Mouse (Mus musculus): Measurements from ENCODE around the gene Pcf11. TPM values are rescaled to one million over a fixed set of nuclear protein-coding genes. Genes with fewer than 3 reads are reported as not detected.

Pcf11 gene
- polyA plus RNA-seq (2012; rRNA removed): 31.5 and 38.1 TPM in 2 replicates

DNA sequence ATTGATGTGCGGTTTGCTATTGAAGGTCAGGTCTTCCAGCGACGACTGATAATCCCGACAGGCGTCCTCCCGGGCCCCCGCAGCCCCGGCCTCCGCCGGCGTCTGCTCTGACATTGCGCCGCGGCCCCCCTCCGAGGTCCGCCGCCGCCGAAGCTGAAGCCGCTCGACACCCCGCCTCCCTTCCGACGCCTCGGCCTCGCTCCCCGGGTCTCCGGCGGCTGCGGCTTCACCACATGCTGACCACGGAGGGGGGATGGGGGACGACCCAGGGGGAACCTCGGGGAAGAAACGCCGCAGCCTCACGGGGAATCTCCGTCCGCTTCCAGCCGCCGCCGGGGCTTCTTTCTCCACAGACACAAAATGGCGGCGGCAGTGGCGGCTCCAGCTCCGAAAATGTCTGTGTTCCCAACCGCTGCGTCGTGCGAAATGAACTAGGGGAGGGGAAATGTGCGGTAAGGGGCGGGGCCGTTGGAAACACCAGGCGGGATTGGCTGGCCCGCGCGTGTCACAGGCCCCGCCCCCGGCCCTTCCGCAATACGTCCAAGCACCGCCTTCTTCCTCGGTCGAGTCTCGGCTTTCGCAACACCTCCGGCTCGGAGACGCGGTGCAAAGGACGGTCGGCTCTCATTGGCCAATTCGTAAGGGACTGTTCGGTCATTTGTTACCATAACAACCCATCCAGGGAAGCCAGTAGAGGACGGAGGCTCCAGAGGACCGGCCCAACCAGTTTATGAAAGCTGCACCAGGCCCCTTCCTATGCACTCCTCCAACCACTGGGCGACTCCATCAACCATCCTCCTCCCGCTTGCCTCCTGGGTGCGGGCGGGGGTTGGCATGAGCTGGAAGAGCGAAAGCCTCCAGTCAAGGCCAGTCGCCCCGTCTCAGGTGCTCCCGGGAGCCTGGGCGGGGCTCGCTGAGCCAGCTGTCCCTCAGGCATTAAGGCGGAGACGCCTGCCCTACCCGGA is at the start of gene Pcf11:
Gene Pcf11, minus strand, starts transcription at position 428 of the 965 bp plus-strand sequence.
- peak; percentile 97 to 98 for DNase-seq (ENCODE audit: extremely low spot score in 1 of 2, low spot score in 1 of 2)

DNA sequence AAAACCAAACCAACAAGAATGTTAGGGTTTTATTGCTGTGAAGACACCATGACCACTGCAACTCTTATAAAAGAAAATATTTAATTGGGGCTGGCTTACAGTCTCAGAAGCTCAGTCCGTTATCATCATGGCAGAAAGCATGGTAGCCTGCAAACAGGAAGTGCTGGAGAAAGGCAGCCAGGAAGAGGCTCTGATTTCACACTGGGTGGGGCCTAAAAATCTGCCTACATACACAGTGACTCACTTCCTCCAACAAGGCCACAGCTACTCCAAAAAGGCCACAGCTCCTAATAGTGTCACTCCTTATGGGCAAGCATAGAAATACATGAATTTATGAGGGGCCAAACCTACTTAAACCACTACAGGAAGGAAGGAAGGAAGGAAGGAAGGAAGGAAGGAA is 45.3 kb upstream of the Pcf11 start:
- DNase-seq (ENCODE audit: extremely low spot score in 1 of 2, low spot score in 1 of 2): no peak

DNA sequence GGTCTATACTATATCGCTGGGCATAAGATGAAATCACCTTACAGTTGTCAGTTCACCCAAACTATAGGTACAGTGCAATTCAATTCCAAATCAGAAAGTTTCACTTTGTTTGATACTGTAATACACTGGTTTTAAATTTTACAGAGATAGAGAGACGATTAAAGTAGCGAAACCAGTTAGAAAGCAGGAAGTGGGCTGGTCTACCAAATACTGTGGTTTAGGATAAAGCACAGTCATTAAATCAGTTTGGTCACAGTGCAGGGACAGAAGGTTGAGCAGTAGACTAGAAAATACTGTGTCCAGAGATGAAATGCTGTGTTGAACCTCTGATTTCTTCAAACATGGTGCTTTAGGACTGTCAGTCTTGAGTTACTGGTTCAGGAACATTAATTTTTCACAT is 41.9 kb upstream of the Pcf11 start:
- no peak for DNase-seq (ENCODE audit: extremely low spot score in 1 of 2, low spot score in 1 of 2)

DNA sequence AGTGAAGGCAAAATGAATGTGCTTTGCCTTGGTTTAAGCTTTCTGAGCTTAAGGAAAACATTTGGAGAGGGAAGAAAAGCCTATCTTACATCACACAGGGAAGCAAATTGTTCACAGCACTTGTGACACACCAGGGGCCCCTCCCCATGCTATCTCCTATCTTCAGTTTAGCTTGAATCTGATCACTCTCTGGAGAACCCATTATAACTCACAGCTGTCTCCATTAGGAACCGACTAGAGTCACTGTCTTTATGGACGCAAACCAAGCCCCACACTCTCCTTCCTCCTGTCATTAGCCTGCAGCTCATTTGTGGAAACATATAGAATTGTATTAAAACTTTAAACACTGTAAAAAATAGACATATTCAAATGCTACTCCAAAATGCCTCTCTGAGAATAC is 39.8 kb upstream of the Pcf11 start:
- DNase-seq (ENCODE audit: extremely low spot score in 1 of 2, low spot score in 1 of 2): no peak

- no peak for DNase-seq (ENCODE audit: extremely low spot score in 1 of 2, low spot score in 1 of 2)
Observed at GRCm38 (mm10) chr7:92706711-92707110, 37.0 kb upstream of the Pcf11 start.

- no peak for DNase-seq (ENCODE audit: extremely low spot score in 1 of 2, low spot score in 1 of 2)
Observed at GRCm38 (mm10) chr7:92705534-92705933, 35.8 kb upstream of the Pcf11 start.

GRCm38 (mm10) chr7:92703661-92704060 is 33.9 kb upstream of the Pcf11 start:
- DNase-seq (ENCODE audit: extremely low spot score in 1 of 2, low spot score in 1 of 2): no peak

DNA sequence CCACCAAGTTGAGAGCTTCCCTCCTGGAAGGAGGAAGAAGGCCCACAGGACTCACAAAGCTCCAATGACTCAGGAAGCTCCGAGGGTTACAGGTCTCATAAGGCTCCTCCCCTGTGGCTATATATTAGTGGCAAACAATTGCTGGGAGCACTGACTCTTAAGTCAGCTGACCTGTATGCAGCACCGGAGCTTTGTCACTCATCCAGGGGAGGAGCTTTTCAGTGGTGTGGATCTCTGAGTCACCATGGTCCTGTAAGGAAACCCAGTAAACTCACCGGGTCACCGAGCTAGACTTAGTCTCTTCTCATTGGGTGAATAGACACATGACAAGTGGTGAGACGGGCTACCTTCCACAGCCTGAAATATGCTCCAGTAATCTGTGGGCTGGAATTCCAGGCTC is 29.0 kb upstream of the Pcf11 start:
- no peak for DNase-seq (ENCODE audit: extremely low spot score in 1 of 2, low spot score in 1 of 2)

GRCm38 (mm10) chr7:92696395-92696794 is 26.7 kb upstream of the Pcf11 start:
- DNase-seq (ENCODE audit: extremely low spot score in 1 of 2, low spot score in 1 of 2): no peak

GRCm38 (mm10) chr7:92689101-92689500 is 19.4 kb upstream of the Pcf11 start:
- no peak for DNase-seq (ENCODE audit: extremely low spot score in 1 of 2, low spot score in 1 of 2)

DNA sequence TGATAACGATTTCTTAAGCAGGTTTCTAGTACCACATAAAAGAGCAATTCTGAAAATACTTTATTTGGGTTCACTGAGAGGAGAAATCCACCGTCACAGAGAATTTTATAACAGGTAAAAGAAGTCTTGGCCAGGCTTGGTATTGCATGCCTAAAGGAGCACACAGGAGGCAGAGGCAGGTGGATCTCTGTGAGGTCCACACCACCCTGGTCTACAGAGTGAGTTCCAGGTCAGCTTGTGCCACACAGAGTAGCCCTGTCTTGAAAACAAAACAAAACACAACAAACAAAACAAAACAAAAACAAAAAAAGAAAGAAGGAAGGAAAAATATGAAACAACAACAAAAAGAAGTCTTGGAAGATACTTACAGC is 18.6 kb upstream of the Pcf11 start:
- no peak for DNase-seq (ENCODE audit: extremely low spot score in 1 of 2, low spot score in 1 of 2)

DNA sequence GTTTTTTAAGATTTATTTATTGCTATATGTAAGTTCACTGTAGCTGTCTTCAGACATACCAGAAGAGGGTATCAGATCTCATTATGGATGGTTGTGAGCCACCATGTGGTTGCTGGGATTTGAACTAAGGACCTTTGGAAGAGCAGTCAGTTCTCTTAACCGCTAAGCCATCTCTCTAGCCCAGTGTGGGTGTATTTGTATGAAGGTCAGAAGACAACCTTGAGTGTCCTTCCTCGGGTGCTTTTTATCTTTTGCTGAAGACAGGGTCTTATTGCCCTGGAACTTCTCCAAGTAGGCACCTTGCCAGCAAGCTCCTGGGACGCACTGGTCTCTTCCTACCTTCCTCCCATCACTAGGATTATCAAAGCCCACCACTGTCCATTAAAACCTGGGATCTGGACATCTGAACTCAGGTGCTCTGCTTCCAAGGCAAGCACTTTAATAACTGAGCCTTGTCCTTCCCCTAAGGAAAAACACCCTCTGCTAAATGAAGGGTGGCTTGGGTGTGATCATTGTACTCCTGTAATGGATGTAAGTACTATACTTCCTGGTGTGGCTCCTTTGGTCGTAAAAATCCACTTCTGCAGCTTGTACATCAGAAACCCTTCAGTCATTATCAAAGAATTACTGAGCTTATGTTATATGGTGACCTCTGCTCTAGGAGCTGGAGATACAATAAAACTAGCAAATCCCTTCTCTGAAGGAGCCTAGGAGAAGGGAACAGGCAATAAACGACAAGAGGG is 18.0 kb upstream of the Pcf11 start:
- DNase-seq (ENCODE audit: extremely low spot score in 1 of 2, low spot score in 1 of 2): no peak

GRCm38 (mm10) chr7:92677346-92677745 is 7.6 kb upstream of the Pcf11 start:
- no peak for DNase-seq (ENCODE audit: extremely low spot score in 1 of 2, low spot score in 1 of 2)

DNA sequence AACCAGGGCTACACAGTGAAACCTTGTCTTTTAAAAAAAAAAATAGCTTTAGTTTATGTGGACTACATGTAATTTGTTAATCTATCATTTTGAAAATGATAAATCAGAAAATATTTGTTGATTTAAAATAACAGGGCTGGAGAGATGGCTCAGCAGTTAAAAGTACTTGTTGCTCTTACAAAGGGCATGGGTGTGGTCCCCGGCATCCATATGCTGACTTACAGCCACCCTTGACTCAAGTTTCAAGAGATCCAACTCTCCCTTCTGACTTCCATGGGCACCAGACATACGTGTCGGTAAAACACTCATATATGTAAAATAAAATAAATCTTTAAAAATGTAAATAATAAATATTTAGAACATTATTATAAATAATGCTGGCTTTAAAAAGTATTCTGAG is 5.4 kb upstream of the Pcf11 start:
- no peak for DNase-seq (ENCODE audit: extremely low spot score in 1 of 2, low spot score in 1 of 2)

GRCm38 (mm10) chr7:92668791-92669506 is 785 bp downstream of the Pcf11 start:
- DNase-seq (ENCODE audit: extremely low spot score in 1 of 2, low spot score in 1 of 2): peak; percentile 30 to 59

DNA sequence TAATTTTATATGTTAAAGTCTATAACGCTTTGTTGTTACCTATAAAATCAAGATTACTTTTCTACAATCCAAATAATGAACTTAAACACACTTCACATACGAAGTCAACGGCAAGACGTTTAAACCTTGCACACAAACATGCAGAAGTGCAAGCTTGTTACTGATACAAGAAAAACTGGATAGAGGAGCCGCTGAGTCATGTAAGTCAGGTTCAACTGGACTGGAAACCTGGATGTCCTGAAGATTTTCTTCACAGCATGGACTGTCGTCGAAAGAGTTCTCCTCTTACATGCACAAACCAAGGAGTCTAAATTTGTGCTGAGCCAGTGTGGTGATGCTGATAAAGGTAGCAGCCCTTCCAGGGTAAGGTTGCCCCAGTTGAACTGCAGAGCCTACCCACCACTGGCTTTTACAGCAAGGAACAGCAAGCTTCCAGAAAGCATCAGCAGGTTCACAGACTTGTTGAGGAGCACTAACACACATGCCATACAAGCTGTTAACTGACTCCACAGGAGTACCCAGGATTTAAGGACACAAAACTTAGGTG is 3.4 kb downstream of the Pcf11 start:
- DNase-seq (ENCODE audit: extremely low spot score in 1 of 2, low spot score in 1 of 2): no peak

DNA sequence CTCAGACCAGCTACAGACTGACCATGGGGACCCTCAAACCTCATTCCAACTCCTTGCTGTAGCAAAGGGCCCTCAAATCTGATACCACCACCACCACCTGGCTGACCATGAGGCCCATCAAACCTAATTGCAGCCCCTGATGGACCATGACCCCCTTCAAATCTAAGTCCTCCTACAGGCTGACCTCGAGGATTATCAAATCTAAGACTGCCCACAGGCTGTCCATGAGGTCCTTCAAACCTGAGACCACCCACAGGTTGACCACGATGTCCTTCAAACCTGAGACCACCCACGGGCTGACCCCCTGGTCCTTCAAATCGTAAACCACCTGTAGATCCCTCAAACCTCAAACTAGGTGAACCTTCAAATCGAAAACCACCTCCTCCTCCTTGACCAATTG is 11.7 kb downstream of the Pcf11 start:
- no peak for DNase-seq (ENCODE audit: extremely low spot score in 1 of 2, low spot score in 1 of 2)

DNA sequence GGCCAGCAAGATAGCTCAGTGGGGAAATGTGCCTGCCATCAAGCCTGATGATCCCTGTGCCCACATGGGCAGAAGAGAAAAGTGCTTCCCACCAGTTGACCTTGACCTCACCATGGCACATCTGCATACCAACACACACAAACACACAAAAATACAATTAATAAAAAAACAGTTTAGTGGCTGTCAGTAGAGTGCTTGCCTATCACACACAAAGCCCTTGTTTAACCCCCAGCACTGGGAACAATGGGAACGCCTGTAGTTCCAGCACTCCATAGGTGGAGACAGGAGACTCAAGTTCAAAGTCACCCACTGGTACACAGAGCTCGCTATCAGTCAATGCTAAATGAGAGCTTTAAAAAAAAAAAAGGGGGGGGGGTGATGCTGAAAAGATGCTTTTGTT is 13.3 kb downstream of the Pcf11 start:
- DNase-seq (ENCODE audit: extremely low spot score in 1 of 2, low spot score in 1 of 2): no peak

- DNase-seq (ENCODE audit: extremely low spot score in 1 of 2, low spot score in 1 of 2): no peak
Observed at GRCm38 (mm10) chr7:92653329-92653728, 16.4 kb downstream of the Pcf11 start.

- no peak for DNase-seq (ENCODE audit: extremely low spot score in 1 of 2, low spot score in 1 of 2)
Observed at GRCm38 (mm10) chr7:92647790-92648189, 21.9 kb downstream of the Pcf11 start.

DNA sequence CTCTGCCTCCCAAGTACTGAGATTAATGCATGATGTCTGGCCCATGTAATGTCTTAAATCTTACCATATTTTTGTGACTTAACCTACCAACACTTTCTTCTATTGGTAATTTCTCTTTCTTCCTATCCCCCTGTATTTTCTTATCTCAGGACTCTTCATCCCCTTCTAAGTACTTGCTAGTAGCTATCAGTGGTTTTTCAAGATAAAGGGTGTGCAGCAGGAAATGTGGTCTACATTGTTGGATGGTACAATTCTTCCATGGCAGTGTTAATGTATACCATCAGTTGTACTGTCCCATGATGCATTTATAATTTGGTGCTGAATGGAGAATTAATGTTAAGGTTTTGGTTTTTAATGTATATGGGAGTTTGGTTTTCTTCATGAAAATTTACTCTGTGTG is 27.4 kb downstream of the Pcf11 start:
- DNase-seq (ENCODE audit: extremely low spot score in 1 of 2, low spot score in 1 of 2): no peak
